Mouse (Mus musculus) embryonic fibroblast, embryonic 13.5 days (primary cell): ENCODE data around the gene Tsc2.

Experiments used
- CTCF ChIP-seq: IDR thresholded peaks from 2 replicates; pipeline ENCODE4 v1.5.1; 2011; ENCODE audit warnings: mild to moderate bottlenecking, control low read depth, low read length, moderate library complexity, borderline replicate concordance; ENCODE audit not compliant: insufficient read depth
- POLR2A ChIP-seq: IDR thresholded peaks from 2 replicates; pipeline ENCODE4 v1.6.1; 2011; ENCODE audit warnings: low read depth, mild to moderate bottlenecking, control low read depth, low read length, moderate library complexity

GRCm38 (mm10) chr17:24640581-24640980, 8.2 kb upstream of the Tsc2 start:
- no peak for TF ChIP-seq CTCF
- TF ChIP-seq POLR2A, result no peak
